Mouse (Mus musculus) G1E (cell line): Measurements from ENCODE around the gene Sh3tc1. TPM values are rescaled to one million over a fixed set of nuclear protein-coding genes. Genes with fewer than 3 reads are reported as not detected.

Source experiments
- ATAC-seq: 2 replicates; pipeline ENCODE4 v1.8.0; 2016; ENCODE audit warnings: mild to moderate bottlenecking; ENCODE audit not compliant: insufficient number of reproducible peaks, poor library complexity, low FRiP score, severe bottlenecking; ENCODE audit errors: extremely low read depth
- DNase-seq: peaks from one replicate; pipeline ENCODE4 v3.0.0; 2012; ENCODE audit warnings: low spot score
- H3K27me3 ChIP-seq: 2 replicates; pipeline ENCODE4 v1.6.1; 2012; ENCODE audit warnings: mild to moderate bottlenecking, low read length, inconsistent platforms; ENCODE audit not compliant: insufficient read depth
- H3K36me3 ChIP-seq: replicated peaks from 2 replicates; pipeline ENCODE3; 2012; ENCODE audit warnings: mild to moderate bottlenecking, inconsistent platforms
- H3K4me1 ChIP-seq: 2 replicates; pipeline ENCODE4 v1.6.1; 2012; ENCODE audit warnings: low read depth, low read length, inconsistent platforms, mixed read lengths; ENCODE audit not compliant: insufficient read depth
- H3K4me3 ChIP-seq: 2 replicates; pipeline ENCODE4 v1.5.1; 2012; ENCODE audit warnings: low read depth, mild to moderate bottlenecking, inconsistent platforms, low read length, moderate library complexity, mixed read lengths
- H3K9me3 ChIP-seq: replicated peaks from 2 replicates; pipeline ENCODE4 v1.6.1; 2012; ENCODE audit warnings: inconsistent platforms
- CTCF ChIP-seq: IDR thresholded peaks from 2 replicates; pipeline ENCODE4 v1.5.1; 2012; ENCODE audit warnings: low read depth, low read length, inconsistent platforms, mixed read lengths
- GATA1 ChIP-seq: IDR thresholded peaks from 2 replicates; pipeline ENCODE4 v1.6.1; 2012; ENCODE audit warnings: borderline replicate concordance, low read length, inconsistent platforms, mixed read lengths
- GATA2 ChIP-seq: IDR thresholded peaks from 2 replicates; pipeline ENCODE4 v1.6.1; 2012; ENCODE audit warnings: low read depth, low read length, inconsistent platforms, borderline replicate concordance
- POLR2AphosphoS5 ChIP-seq: IDR thresholded peaks from 2 replicates; pipeline ENCODE4 v1.6.1; 2012; ENCODE audit warnings: low read depth, low read length, inconsistent platforms; ENCODE audit not compliant: insufficient replicate concordance
- TAL1 ChIP-seq: conservative IDR thresholded peaks from 2 replicates; pipeline ENCODE4 v1.6.1; 2012; ENCODE audit warnings: low read depth, low read length, inconsistent platforms, mixed read lengths
- polyA plus RNA-seq: library from polyadenylated mRNA; stranded (reverse); fragments of >175 nt; gene quantifications from 2 replicates; pipeline ENCODE4 v1.2.3, GENCODE M21; 2012
- total RNA-seq, 2 experiments: library from RNA; stranded (forward) in 1 of 2; stranded (reverse) in 1 of 2; fragments of 200-1000 nt in 1 of 2; fragments of >200 nt in 1 of 2; fragmentation: Nextera tagmentation in 1 of 2; gene quantifications; 2 replicates each; pipeline ENCODE4 v1.2.3; 2014 to 2017

The Sh3tc1 gene
- total and polyA plus RNA-seq, 3 experiments = 0.01 to 0.05 TPM; not detected in 1

GRCm38 (mm10) chr5:35688851-35689250, 50.9 kb downstream of the Sh3tc1 start:
- DNase-seq (no peak), ATAC-seq (no peak)
- peaks cover 4% of the 10 kb centered on the region; the same call in 1 of the 2 replicates for H3K27me3 ChIP-seq
- no peaks in the 10 kb centered on the region for H3K9me3 ChIP-seq
- no peaks in the 10 kb centered on the region for H3K4me1 ChIP-seq
- H3K4me3 ChIP-seq = no peak overlapping the region
- H3K36me3 ChIP-seq = no peaks in the 10 kb centered on the region
- TF ChIP-seq TAL1 (no peak), GATA2 (no peak), POLR2AphosphoS5 (no peak), CTCF (no peak), GATA1 (no peak)

DNA sequence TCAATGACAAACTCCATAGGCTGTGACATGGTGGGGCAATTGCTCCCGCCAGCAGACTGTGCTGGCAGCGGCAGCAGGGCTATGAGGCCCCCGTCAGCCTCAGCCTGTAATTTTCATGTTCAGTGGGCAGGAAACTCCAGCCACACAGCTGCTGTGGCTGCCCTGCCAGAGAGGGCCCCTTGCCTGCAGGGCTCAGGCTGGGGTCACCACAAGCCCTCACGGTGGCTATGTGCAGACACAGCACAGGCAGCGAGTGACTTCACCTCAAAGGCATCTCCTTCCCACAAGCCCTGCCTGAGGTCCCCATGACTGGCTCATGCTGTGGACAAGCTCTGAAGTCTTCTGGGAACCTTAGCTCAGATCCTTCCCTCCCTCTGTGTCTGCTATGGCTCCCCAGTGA, 52.7 kb downstream of the Sh3tc1 start:
- H3K36me3 ChIP-seq = no peaks in the 10 kb centered on the region
- H3K4me1 ChIP-seq = no peaks in the 10 kb centered on the region
- DNase-seq (no peak), ATAC-seq (no peak)
- TF ChIP-seq POLR2AphosphoS5 (no peak), GATA2 (no peak), TAL1 (no peak)
- no peak overlapping the region for H3K4me3 ChIP-seq
- H3K9me3 ChIP-seq = no peaks in the 10 kb centered on the region
- peaks cover 4% of the 10 kb centered on the region; the same call in 1 of the 2 replicates for H3K27me3 ChIP-seq

DNA sequence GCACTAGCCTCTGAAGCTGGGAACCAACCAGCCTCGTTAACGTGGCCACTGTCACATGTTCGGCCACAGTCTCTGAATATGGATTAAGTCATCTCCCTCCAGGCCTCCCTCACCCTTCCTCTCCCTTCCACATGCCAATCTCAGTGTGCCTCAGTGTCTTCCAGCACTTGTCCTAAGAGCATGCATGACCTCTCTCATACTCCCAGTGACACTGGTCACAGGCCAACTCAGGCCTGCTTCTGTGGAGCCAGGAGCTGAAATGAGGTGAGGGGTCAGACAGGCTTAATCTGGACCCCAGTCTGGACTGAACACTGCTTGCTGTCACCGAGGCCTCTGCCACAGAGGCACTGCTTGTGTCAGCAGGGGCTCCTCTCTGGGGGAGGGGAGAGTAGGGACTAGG, 53.5 kb downstream of the Sh3tc1 start:
- no peak for DNase-seq
- TF ChIP-seq GATA1 (no peak), TAL1 (no peak), CTCF (no peak), GATA2 (no peak), POLR2AphosphoS5 (no peak)

GRCm38 (mm10) chr5:35685079-35685478, 54.7 kb downstream of the Sh3tc1 start:
- DNase-seq (no peak), ATAC-seq (no peak)
- TF ChIP-seq GATA1 (no peak), GATA2 (no peak)
- Histone ChIP-seq H3K9me3 (no peaks in the 10 kb centered on the region), H3K36me3 (no peaks in the 10 kb centered on the region), H3K4me1 (no peaks in the 10 kb centered on the region), H3K4me3 (no peak overlapping the region), H3K27me3 (peaks cover 4% of the 10 kb centered on the region; the same call in 1 of the 2 replicates)

More for the DNA sequence above, 53.5 kb downstream of the Sh3tc1 start:
- H3K4me3 ChIP-seq = no peak overlapping the region
- H3K27me3 ChIP-seq = peaks cover 4% of the 10 kb centered on the region; the same call in 1 of the 2 replicates
- H3K9me3 ChIP-seq = no peaks in the 10 kb centered on the region
- ATAC-seq = no peak
- H3K4me1 ChIP-seq = no peaks in the 10 kb centered on the region
- H3K36me3 ChIP-seq = no peaks in the 10 kb centered on the region

DNA sequence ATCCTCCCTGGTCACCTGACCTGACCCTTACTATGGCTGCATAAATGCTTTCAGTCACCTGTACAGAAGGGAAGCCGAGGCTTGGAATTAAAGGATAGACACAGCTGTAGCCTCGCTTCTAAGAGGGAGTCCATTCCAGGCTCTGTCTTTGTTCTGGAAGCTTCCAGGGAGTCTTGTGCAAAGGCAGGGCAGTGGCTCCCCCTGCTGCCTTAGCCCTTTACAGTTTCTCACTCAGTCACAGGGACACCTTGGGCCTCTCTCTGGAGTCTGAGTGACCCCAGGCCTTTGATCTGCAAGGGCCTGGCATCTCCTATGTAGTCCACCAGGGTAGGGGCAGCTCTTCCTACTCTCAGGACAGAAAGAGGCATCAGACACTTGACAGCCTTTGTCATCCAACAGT, 58.8 kb downstream of the Sh3tc1 start:
- no peak for TF ChIP-seq CTCF
- TF ChIP-seq GATA2 = no peak
- no peak for TF ChIP-seq GATA1
- TF ChIP-seq TAL1 = no peak
- TF ChIP-seq POLR2AphosphoS5 = no peak
- ATAC-seq = no peak
- H3K27me3 ChIP-seq = no peaks in the 10 kb centered on the region; the same call in 1 of the 2 replicates
- H3K4me1 ChIP-seq = no peaks in the 10 kb centered on the region
- H3K36me3 ChIP-seq = no peaks in the 10 kb centered on the region
- no peak overlapping the region for H3K4me3 ChIP-seq
- H3K9me3 ChIP-seq = no peaks in the 10 kb centered on the region
- no peak for DNase-seq

DNA sequence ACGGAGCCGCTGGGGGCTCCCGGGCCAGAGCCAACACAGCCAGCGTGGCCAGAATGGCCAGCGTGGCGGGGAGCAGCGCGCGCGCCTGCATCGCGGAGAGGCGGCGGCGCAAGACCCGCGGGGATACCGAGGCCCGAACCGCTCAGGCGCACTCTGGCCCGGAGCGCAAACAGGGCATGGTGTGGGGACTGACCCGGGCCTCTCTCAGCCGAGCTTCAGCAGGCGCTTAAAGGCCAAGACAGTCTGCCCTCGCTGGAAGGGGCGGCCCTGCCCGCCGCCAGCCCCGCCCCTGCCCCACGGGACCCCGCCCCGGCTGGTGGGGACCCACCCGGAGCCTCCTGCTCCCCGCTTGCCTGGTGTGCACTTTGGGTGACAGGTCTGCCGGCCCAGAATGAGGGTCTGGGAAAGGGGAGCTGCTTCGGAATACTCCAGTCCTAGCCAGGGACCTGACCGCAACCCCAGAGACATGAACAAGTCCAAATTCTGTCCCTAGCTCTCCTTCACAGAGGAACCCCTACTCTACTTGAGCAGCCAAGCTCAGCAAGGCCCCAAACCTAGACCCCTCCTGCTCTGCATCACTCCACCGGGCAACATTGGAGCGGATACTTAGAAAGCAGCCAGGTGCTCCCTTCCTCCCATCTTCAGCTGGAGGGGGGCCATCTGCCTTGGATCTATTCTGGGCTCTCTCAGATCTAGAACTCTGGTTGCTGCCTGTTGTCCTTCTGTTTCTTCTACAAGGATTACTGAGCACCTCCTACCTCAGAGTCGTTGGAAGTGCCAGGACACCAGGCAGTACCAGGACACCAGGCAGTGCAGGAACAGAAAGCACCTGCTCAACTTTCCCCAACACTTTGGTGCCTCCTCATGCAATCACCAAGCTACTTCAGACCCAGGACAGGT, 60.3 kb downstream of the Sh3tc1 start, which contains the start of gene Htra3:
Htra3 (minus strand) TSS at position 527 of the 900 bp plus-strand sequence.
- Histone ChIP-seq H3K9me3 (no peaks in the 10 kb centered on the region), H3K4me3 (no peak within 1 kb of the TSS), H3K4me1 (no peaks in the 10 kb centered on the region), H3K36me3 (no peaks in the 10 kb centered on the region), H3K27me3 (no peaks in the 10 kb centered on the region; the same call in 1 of the 2 replicates)
- TF ChIP-seq TAL1 = no peak
- TF ChIP-seq CTCF = no peak
- TF ChIP-seq GATA2 = no peak
- no peak for TF ChIP-seq GATA1
- no peak for TF ChIP-seq POLR2AphosphoS5
- DNase-seq = no peak
- no peak for ATAC-seq
